Mouse (Mus musculus): ENCODE measurements around the gene Hinfp. TPM values are rescaled to one million over a fixed set of nuclear protein-coding genes. Genes with fewer than 3 reads are reported as not detected.
"Not testable (repeated sequence)": the region's sequence is repeated elsewhere in the genome, so short reads cannot be mapped to it uniquely, and the experiment has no call there.

The Hinfp gene
- polyA plus RNA-seq, 1 experiment from 2014 or later, result 25.1 TPM

- Histone ChIP-seq H3K9ac (peak overlapping the region; percentile 26), H3K4me2 (no peak overlapping the region), H3K4me3 (no peak overlapping the region), H3K4me1 (replicated peaks) (peaks cover 32% of the 10 kb centered on the region), H3K9me3 (no peaks in the 10 kb centered on the region), H3K27me3 (no peaks in the 10 kb centered on the region), H3K36me3 (peaks cover 40% of the 10 kb centered on the region), H3K27ac (replicated peaks) (no peak overlapping the region)
- no peak for ATAC-seq (ENCODE audit: low read depth)
- WGBS, result 89% methylated on average over 5 of the region's 5 CpGs
Measured at GRCm38 (mm10) chr9:44341487-44341886, 36.0 kb upstream of the Hinfp start.

GRCm38 (mm10) chr9:44338574-44338973 lies 33.1 kb upstream of the Hinfp start:
- Histone ChIP-seq H3K4me1 (replicated peaks) (peaks cover 38% of the 10 kb centered on the region), H3K36me3 (peaks cover 36% of the 10 kb centered on the region), H3K27me3 (no peaks in the 10 kb centered on the region), H3K4me3 (no peak overlapping the region), H3K4me2 (no peak overlapping the region), H3K9me3 (no peaks in the 10 kb centered on the region), H3K27ac (replicated peaks) (no peak overlapping the region), H3K9ac (no peak overlapping the region)
- 81% methylated on average over 5 of the region's 5 CpGs for WGBS
- no peak for ATAC-seq (ENCODE audit: low read depth)

DNA sequence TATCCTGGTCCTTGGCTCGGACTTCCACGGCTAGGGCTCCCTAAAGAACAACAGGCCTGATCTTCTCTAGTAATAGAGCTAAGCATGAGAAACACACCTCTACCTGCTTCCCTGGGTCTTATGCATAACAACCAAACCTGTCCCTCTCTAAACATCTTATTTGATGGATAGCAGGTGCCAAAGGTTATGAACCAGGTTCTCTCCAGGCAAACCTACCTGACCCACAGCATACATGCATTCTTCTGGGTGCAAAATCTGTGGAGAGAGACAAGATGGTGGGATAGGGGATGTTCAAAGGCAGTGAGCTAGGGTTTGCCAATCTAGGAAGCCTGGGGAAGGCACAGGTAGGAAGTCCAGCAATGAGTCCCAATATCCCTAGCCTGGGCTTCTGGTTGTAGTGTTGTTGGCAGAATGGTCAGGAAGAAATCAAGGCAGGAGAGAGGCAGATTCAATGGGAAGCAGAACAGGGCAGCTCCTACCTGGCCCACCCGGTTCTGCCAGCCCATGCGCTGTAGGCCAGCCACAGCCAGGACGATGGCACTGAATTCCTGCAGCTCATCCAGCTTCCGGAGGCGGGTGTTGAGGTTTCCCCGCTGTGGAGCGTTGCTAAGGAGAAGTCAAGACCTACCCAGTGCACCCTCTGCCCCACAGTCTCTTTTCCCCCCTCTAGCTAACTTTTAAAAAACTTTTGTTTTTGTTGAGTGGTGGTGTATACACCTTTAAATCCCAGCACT lies 32.1 kb upstream of the Hinfp start:
- Histone ChIP-seq H3K27me3 (no peaks in the 10 kb centered on the region), H3K9ac (peak overlapping the region; percentile 1; the same call in 1 of the 2 replicates), H3K27ac (replicated peaks) (no peak overlapping the region), H3K4me1 (replicated peaks) (peaks cover 29% of the 10 kb centered on the region), H3K9me3 (no peaks in the 10 kb centered on the region), H3K4me3 (peak overlapping the region; percentile 93), H3K4me2 (peak overlapping the region; percentile 72), H3K36me3 (peaks cover 45% of the 10 kb centered on the region)
- no peak for ATAC-seq (ENCODE audit: low read depth)
- 61% methylated on average over 9 of the region's 9 CpGs for WGBS

DNA sequence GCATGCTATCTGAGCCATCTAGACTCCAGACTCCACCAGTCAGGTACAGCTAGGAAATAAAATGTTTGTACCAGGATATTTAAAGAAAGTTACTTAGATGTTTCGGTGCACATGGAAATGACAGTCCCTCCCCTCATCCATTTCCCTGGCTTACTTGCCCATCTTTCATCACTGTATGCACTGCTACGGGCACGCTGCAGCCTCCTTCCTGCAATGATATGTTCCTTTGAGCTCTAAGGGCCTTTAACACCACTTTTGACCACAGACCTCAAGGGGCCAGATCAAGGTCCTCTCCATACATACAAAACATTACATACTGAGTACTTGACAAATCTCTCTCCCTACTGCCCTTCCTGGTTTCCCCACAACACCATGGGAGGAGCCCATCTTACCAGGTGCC lies 31.5 kb upstream of the Hinfp start:
- WGBS, result 73% methylated on average over 3 of the region's 3 CpGs
- peak overlapping the region; percentile 93 for H3K4me3 ChIP-seq
- no peak for ATAC-seq (ENCODE audit: low read depth)
- no peaks in the 10 kb centered on the region for H3K27me3 ChIP-seq
- no peak overlapping the region for H3K27ac ChIP-seq (replicated peaks)
- H3K9ac ChIP-seq, result peak overlapping the region; percentile 55
- peaks cover 50% of the 10 kb centered on the region for H3K36me3 ChIP-seq
- H3K4me2 ChIP-seq, result peak overlapping the region; percentile 72
- H3K9me3 ChIP-seq, result no peaks in the 10 kb centered on the region
- H3K4me1 ChIP-seq (replicated peaks), result peaks cover 27% of the 10 kb centered on the region

DNA sequence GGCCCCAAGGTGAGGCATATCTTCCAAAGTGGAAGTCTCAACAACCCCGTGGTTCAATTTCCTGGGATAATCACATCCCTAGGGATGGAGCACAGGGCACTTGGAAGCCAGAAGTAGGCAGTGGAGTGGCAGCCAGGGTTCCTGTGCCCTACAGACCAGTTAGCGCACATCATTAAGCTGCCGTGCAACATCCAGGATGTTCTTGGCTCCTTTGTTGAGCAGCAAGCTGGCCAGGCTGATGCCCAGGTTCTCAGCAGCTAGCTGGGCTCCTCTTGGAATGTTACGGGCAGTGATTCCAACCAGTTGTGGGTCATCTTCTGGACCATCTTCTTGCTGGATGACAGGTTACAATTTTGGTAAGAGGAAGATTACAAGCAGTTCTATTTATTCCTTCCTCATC lies 31.0 kb upstream of the Hinfp start:
- H3K27me3 ChIP-seq; H3K27ac ChIP-seq (replicated peaks); H3K9me3 ChIP-seq; ATAC-seq (ENCODE audit: low read depth): not testable (repeated sequence)
- Histone ChIP-seq H3K36me3 (peaks cover 54% of the 10 kb centered on the region), H3K4me3 (peak overlapping the region; percentile 93), H3K9ac (peak overlapping the region; percentile 55), H3K4me2 (peak overlapping the region; percentile 72), H3K4me1 (replicated peaks) (peaks cover 27% of the 10 kb centered on the region)
- 33% methylated on average over 4 of the region's 4 CpGs for whole genome bisulfite sequencing

DNA sequence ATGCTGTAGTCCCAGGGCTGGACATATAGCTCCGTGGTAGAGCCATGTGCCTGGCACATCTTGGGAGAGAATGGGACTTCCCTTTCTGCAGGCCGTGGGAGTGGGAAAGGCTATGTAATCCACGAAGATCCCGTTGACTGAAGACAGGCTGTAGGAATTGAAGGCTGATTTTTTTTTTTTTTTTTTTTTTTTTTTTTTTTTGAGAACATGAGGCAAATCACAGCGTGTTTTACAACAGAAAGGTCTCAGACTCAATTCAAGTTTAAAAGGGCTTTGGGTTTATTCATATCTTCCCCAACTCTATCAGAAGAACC lies 30.6 kb upstream of the Hinfp start:
- H3K4me1 ChIP-seq (replicated peaks), result peaks cover 27% of the 10 kb centered on the region
- no peaks in the 10 kb centered on the region for H3K27me3 ChIP-seq
- H3K4me2 ChIP-seq, result peak overlapping the region; percentile 72
- H3K27ac ChIP-seq (replicated peaks), result peak overlapping the region; percentile 95
- no peak for ATAC-seq (ENCODE audit: low read depth)
- H3K36me3 ChIP-seq, result peaks cover 53% of the 10 kb centered on the region
- peak overlapping the region; percentile 91 for H3K9ac ChIP-seq
- H3K9me3 ChIP-seq, result no peaks in the 10 kb centered on the region
- H3K4me3 ChIP-seq, result peak overlapping the region; percentile 93
- WGBS, result 2% methylated on average over 5 of the region's 5 CpGs

GRCm38 (mm10) chr9:44335331-44336092 lies 30.0 kb upstream of the Hinfp start:
- peak; percentile 51; the same call in 1 of the 2 replicates for ATAC-seq (ENCODE audit: low read depth)
- H3K4me2 ChIP-seq, result peak overlapping the region; percentile 72
- peak overlapping the region; percentile 93 for H3K4me3 ChIP-seq
- peak overlapping the region; percentile 91 for H3K9ac ChIP-seq
- peaks cover 27% of the 10 kb centered on the region for H3K4me1 ChIP-seq (replicated peaks)
- H3K9me3 ChIP-seq, result no peaks in the 10 kb centered on the region
- peak overlapping the region; percentile 95 for H3K27ac ChIP-seq (replicated peaks)
- under 1% methylated on average over 50 of the region's 50 CpGs for WGBS
- H3K36me3 ChIP-seq, result peaks cover 53% of the 10 kb centered on the region
- H3K27me3 ChIP-seq, result no peaks in the 10 kb centered on the region

- Histone ChIP-seq H3K4me3 (peak within 1 kb of the TSS; percentile 93), H3K27ac (replicated peaks) (peak within 1 kb of the TSS; percentile 95), H3K36me3 (peaks cover 58% of the 10 kb centered on the region), H3K9ac (peak within 1 kb of the TSS; percentile 91), H3K4me2 (peak within 1 kb of the TSS; percentile 72), H3K27me3 (no peaks in the 10 kb centered on the region), H3K9me3 (no peaks in the 10 kb centered on the region), H3K4me1 (replicated peaks) (peaks cover 27% of the 10 kb centered on the region)
- ATAC-seq (ENCODE audit: low read depth), result peak; percentile 97
- WGBS, result under 1% methylated on average over 85 of the region's 91 CpGs
Measured at GRCm38 (mm10) chr9:44334396-44335330, 29.2 kb upstream of the Hinfp start, which contains the start of gene H2afx. TSS of gene H2afx (plus strand) at chr9:44334694.

- 94% methylated on average over 13 of the region's 13 CpGs for WGBS
- Histone ChIP-seq H3K9me3 (no peaks in the 10 kb centered on the region), H3K4me2 (no peak overlapping the region), H3K36me3 (peaks cover 63% of the 10 kb centered on the region), H3K27me3 (no peaks in the 10 kb centered on the region), H3K27ac (replicated peaks) (no peak overlapping the region), H3K9ac (no peak overlapping the region), H3K4me3 (no peak overlapping the region), H3K4me1 (replicated peaks) (peaks cover 30% of the 10 kb centered on the region)
- no peak for ATAC-seq (ENCODE audit: low read depth)
Measured at GRCm38 (mm10) chr9:44332918-44333638, 27.6 kb upstream of the Hinfp start.

GRCm38 (mm10) chr9:44330736-44331135 lies 25.3 kb upstream of the Hinfp start:
- Histone ChIP-seq H3K4me2 (no peak overlapping the region), H3K27ac (replicated peaks) (no peak overlapping the region), H3K4me3 (no peak overlapping the region), H3K9ac (no peak overlapping the region), H3K4me1 (replicated peaks) (peaks cover 18% of the 10 kb centered on the region), H3K9me3 (no peaks in the 10 kb centered on the region), H3K27me3 (no peaks in the 10 kb centered on the region), H3K36me3 (peaks cover 56% of the 10 kb centered on the region)
- 93% methylated on average over 6 of the region's 6 CpGs for WGBS
- no peak for ATAC-seq (ENCODE audit: low read depth)

- WGBS, result 88% methylated on average over 5 of the region's 5 CpGs
- H3K9ac ChIP-seq, result peak overlapping the region; percentile 86
- peaks cover 18% of the 10 kb centered on the region for H3K4me1 ChIP-seq (replicated peaks)
- peak overlapping the region; percentile 79 for H3K4me3 ChIP-seq
- ATAC-seq (ENCODE audit: low read depth), result no peak
- H3K27me3 ChIP-seq, result no peaks in the 10 kb centered on the region
- H3K4me2 ChIP-seq, result peak overlapping the region; percentile 66
- H3K36me3 ChIP-seq, result peaks cover 46% of the 10 kb centered on the region
- no peak overlapping the region for H3K27ac ChIP-seq (replicated peaks)
- H3K9me3 ChIP-seq, result no peaks in the 10 kb centered on the region
Measured at GRCm38 (mm10) chr9:44327926-44328325, 22.5 kb upstream of the Hinfp start.

Data from neural tube, embryonic 13.5 days (tissue).